Mouse (Mus musculus) lung, embryonic 16.5 days (tissue): ENCODE measurements at regions not wholly inside any gene's neighbourhood (a gene's known extent, or its start where the extent isn't known, plus 50 kb on each side); places are given as distances from the start of the nearest gene placed in this dataset.
A peak's percentile ranks its signal among the peaks of the same experiment; 100 is the strongest.
"Not testable (repeated sequence)": the region's sequence is repeated elsewhere in the genome, so short reads cannot be mapped to it uniquely, and the experiment has no call there.

Source experiments
- ATAC-seq: fragments of 200-750 bp; cut with Nextera tagmentation; 2 replicates; pipeline ENCODE4 v1.8.0; 2017; ENCODE audit warnings: low read depth, mild to moderate bottlenecking, moderate library complexity
- H3K27ac ChIP-seq: fragments of 300-500 bp; sonication (generic); 2 replicates; pipeline ENCODE4 v1.5.1; 2014; ENCODE audit warnings: mild to moderate bottlenecking, control low read depth, low read length
- H3K27me3 ChIP-seq: fragments of 300-500 bp; sonication (generic); 2 replicates; pipeline ENCODE4 v1.6.1; 2014; ENCODE audit warnings: low read depth, low read length, mixed read lengths; ENCODE audit not compliant: control insufficient read depth, insufficient read depth
- H3K36me3 ChIP-seq: fragments of 300-500 bp; sonication (generic); 2 replicates; pipeline ENCODE4 v1.6.1; 2014; ENCODE audit warnings: low read length; ENCODE audit not compliant: control insufficient read depth, insufficient read depth
- H3K4me1 ChIP-seq: fragments of 300-500 bp; sonication (generic); replicated peaks from 2 replicates; pipeline ENCODE4 v1.6.1; 2014; ENCODE audit warnings: low read length, mixed read lengths; ENCODE audit not compliant: control insufficient read depth, insufficient read depth
- H3K4me2 ChIP-seq: fragments of 300-500 bp; sonication (generic); 2 replicates; pipeline ENCODE4 v1.6.1; 2014; ENCODE audit warnings: low read depth, low read length, control low read depth
- H3K4me3 ChIP-seq: fragments of 300-500 bp; sonication (generic); 2 replicates; pipeline ENCODE4 v1.5.1; 2014; ENCODE audit warnings: mild to moderate bottlenecking, low read length, control low read depth
- H3K9ac ChIP-seq: fragments of 300-500 bp; sonication (generic); 2 replicates; pipeline ENCODE4 v1.6.1; 2014; ENCODE audit warnings: low read length, control low read depth
- H3K9me3 ChIP-seq: fragments of 300-500 bp; sonication (generic); 2 replicates; pipeline ENCODE4 v1.6.1; 2016; ENCODE audit warnings: low read length; ENCODE audit not compliant: control insufficient read depth
- WGBS: fragments of 180-500 bp; shearing (Covaris S2); extraction: QIAGEN DNeasy Blood & Tissue Kit; methylation state at CpG from one replicate; pipeline ENCODE4 v1.1.7; 2014; 5-methylcytosine and 5-hydroxymethylcytosine counted together

DNA sequence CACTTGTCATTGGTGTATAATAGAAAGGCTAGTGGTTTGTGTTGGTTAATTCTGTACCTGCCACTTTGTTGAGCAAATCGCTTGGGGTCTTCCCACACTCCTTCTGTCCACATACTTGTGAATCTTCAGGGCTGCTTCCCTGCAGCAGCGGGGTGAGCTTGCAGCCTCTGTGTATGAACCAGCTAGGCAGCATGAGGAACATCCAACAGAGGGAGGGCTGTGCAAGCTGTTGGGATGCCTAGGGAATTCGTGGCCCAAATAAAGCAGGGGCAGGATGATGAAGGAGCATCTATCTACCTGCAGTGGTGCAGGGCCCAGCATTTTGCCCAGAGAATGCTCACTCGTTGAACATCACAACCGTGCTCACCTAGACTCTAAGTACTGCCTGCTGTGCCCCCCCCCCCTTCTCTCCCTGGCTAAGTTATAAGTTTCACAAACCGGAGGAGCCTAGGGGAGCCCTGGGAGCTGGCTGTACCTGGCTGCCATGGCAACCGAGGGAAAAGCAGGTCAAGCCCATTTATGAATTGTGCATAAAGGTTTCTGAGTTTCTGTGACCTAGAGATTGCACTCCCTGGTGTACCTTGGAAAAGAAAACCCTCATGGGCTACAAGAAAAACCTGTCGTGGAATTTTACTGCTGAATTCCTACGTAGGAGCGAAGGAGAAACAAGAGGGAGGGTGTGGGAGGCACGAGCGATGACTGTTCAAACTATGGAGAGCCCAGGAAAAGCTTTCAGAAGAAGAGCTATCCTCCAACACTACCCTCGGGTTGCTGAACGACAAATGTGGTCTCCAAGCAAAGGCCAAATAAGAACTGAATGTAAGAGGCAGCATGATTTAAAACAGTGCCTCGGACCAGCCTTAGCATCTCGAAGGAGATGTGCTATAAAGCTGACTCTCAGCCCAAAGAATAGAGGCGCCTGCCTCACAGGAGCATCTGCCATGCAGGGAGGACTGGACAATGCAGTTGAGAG lies 131.0 kb upstream of the Dapk1 start:
- no peaks in the 10 kb centered on the region for H3K36me3 ChIP-seq
- 0 out of 2 replicates have a peak, but pooled peaks cover 2% of the 10 kb centered on the region for H3K4me1 ChIP-seq
- H3K4me3 ChIP-seq = no peak overlapping the region
- peak; percentile 47; the same call in 1 of the 2 replicates for ATAC-seq
- 56% methylated on average over 17 of the region's 17 CpGs for WGBS
- no peak overlapping the region for H3K27ac ChIP-seq
- no peaks in the 10 kb centered on the region for H3K9me3 ChIP-seq
- no peaks in the 10 kb centered on the region; the same call in 1 of the 2 replicates for H3K27me3 ChIP-seq
- no peak overlapping the region for H3K4me2 ChIP-seq
- no peak overlapping the region for H3K9ac ChIP-seq

DNA sequence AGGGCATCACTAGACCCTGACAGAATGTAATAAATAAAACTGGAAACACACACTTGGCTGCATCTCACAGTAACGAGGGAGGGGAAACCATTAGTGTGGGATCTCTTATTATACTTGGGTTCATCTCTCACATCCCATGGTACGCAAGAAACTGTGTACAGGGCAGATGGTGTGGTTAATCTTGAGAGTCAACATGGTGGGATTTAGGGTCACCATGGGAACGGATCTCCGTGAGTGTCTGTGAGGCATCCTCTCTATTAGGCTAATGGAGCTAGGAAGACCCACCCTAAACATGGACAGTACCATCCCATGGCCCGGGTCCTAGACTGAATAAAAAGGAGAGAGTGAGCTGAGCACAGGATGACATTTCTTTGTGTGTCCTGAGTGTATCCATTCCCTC lies 130.1 kb upstream of the Dapk1 start:
- Histone ChIP-seq H3K4me3 (no peak overlapping the region), H3K4me2 (no peak overlapping the region), H3K27ac (no peak overlapping the region), H3K9ac (no peak overlapping the region), H3K9me3 (no peaks in the 10 kb centered on the region), H3K27me3 (no peaks in the 10 kb centered on the region; the same call in 1 of the 2 replicates), H3K4me1 (0 out of 2 replicates have a peak, but pooled peaks cover 2% of the 10 kb centered on the region), H3K36me3 (no peaks in the 10 kb centered on the region)
- no peak for ATAC-seq
- 76% methylated on average over 5 of the region's 5 CpGs for WGBS

- H3K4me3 ChIP-seq = no peak overlapping the region
- H3K27me3 ChIP-seq = no peaks in the 10 kb centered on the region; the same call in 1 of the 2 replicates
- H3K9ac ChIP-seq = no peak overlapping the region
- no peak overlapping the region for H3K27ac ChIP-seq
- H3K4me2 ChIP-seq = no peak overlapping the region
- H3K36me3 ChIP-seq = no peaks in the 10 kb centered on the region
- H3K4me1 ChIP-seq = peaks cover 16% of the 10 kb centered on the region
- H3K9me3 ChIP-seq = no peaks in the 10 kb centered on the region
- ATAC-seq = no peak
- 91% methylated on average over 2 of the region's 2 CpGs for WGBS
These were observed 125.4 kb upstream of the Dapk1 start for GRCm38 (mm10) chr13:60476366-60476765.

DNA sequence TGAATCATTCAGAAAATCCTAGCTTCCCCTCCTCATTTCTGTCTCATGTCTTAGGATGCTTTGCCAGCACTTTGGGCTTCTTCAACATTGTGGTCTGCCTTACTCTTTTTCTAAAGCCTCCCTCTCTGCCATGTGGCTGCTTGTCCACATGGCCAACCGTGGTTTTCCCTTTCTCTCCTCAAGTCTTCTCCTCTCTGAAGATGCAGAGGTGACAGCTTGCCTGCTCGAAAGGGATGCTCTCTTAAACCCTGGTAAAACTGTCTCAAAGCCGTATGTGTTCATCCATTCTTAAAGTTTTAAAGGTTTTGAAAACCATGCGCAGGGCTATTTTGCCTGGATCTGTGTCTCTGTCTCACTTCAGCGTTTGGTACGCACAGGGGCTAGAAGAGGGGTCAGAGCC lies 123.4 kb upstream of the Dapk1 start:
- ATAC-seq = no peak
- Histone ChIP-seq H3K27me3 (no peaks in the 10 kb centered on the region; the same call in 1 of the 2 replicates), H3K4me2 (no peak overlapping the region), H3K36me3 (no peaks in the 10 kb centered on the region), H3K27ac (no peak overlapping the region), H3K4me3 (no peak overlapping the region), H3K9me3 (no peaks in the 10 kb centered on the region), H3K4me1 (peaks cover 16% of the 10 kb centered on the region), H3K9ac (no peak overlapping the region)
- 74% methylated on average over 6 of the region's 6 CpGs for WGBS

- H3K4me2 ChIP-seq = peak overlapping the region; percentile 55
- 3% methylated on average over 18 of the region's 18 CpGs for WGBS
- peak overlapping the region; percentile 32 for H3K4me3 ChIP-seq
- H3K36me3 ChIP-seq = no peaks in the 10 kb centered on the region
- H3K27ac ChIP-seq = peak overlapping the region; percentile 50; the same call in 1 of the 2 replicates
- H3K9ac ChIP-seq = no peak overlapping the region
- H3K9me3 ChIP-seq = no peaks in the 10 kb centered on the region
- no peaks in the 10 kb centered on the region; the same call in 1 of the 2 replicates for H3K27me3 ChIP-seq
- H3K4me1 ChIP-seq = peaks cover 16% of the 10 kb centered on the region
- peak; percentile 59 for ATAC-seq
These were observed 122.5 kb upstream of the Dapk1 start for GRCm38 (mm10) chr13:60479043-60479861.

GRCm38 (mm10) chr13:60479862-60480730 lies 121.7 kb upstream of the Dapk1 start:
- Histone ChIP-seq H3K27me3 (no peaks in the 10 kb centered on the region; the same call in 1 of the 2 replicates), H3K9me3 (no peaks in the 10 kb centered on the region), H3K4me2 (peak overlapping the region; percentile 55), H3K9ac (peak overlapping the region; percentile 51; the same call in 1 of the 2 replicates), H3K36me3 (no peaks in the 10 kb centered on the region), H3K4me3 (peak overlapping the region; percentile 29; the same call in 1 of the 2 replicates), H3K4me1 (peaks cover 16% of the 10 kb centered on the region), H3K27ac (peak overlapping the region; percentile 50)
- peak; percentile 44 for ATAC-seq
- 7% methylated on average over 13 of the region's 13 CpGs for WGBS

DNA sequence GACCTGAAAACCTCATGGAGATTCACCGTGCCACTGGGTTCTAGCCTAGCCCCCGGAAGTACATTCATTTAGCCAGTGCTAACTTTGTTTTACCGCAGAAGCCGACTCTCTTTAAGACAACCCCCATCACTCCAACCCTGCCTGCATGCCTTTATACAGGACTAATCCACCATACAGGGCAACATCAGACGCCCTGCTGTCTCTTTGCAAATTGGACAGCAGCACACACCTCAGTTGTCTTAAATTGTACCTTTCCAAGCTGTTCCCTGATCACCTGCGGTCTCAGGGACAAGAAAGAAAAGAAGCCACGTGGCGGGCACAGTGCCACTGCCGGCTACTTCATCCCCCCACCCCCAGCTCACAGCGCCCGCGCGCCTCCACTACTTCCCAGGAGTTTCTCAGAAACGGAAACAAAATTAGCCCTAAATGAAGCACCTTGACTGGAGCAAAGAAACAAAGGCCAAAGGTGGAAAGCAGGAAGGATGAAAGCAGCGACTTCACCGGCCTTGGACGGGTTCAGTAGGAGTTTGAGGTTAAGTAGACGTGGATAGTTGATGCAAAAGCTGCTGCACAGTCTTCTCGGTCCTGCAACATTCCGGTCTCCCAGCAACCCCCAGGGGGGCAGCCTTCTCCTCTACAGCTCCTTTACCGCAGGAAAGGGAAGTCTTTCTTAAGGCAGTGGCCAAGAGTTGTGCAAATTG lies 120.9 kb upstream of the Dapk1 start:
- peak; percentile 58 for ATAC-seq
- Histone ChIP-seq H3K9me3 (no peaks in the 10 kb centered on the region), H3K36me3 (no peaks in the 10 kb centered on the region), H3K4me3 (peak overlapping the region; percentile 29), H3K4me1 (peaks cover 19% of the 10 kb centered on the region), H3K9ac (peak overlapping the region; percentile 51), H3K27me3 (no peaks in the 10 kb centered on the region; the same call in 1 of the 2 replicates), H3K27ac (peak overlapping the region; percentile 50), H3K4me2 (peak overlapping the region; percentile 55)
- WGBS = 9% methylated on average over 21 of the region's 21 CpGs

DNA sequence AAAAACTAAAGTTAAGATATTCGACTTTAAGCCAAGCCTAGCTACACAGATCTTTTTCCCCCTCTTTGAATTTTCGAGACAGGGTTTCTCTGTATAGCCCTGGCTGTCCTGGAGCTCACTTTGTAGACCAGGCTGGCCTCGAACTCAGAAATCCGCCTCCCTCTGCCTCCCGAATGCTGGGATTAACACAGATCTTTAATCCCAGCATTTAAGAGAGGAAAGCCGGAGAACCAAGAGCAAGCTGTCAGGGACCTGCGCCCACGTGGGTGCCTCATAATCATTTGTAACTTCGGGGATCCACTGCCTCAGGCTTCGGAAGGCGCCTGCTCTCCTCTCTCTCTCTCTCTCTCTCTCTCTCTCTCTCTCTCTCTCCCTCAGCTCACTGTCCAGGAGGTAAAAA lies 120.3 kb upstream of the Dapk1 start:
- H3K4me3 ChIP-seq, H3K9me3 ChIP-seq, H3K27ac ChIP-seq, H3K27me3 ChIP-seq, H3K36me3 ChIP-seq, ATAC-seq, H3K4me2 ChIP-seq, H3K9ac ChIP-seq: not testable (repeated sequence)
- peaks cover 24% of the 10 kb centered on the region for H3K4me1 ChIP-seq
- 74% methylated on average over 11 of the region's 11 CpGs for WGBS
